Mouse (Mus musculus): ENCODE data around the gene Rpsa. TPM values are rescaled to one million over a fixed set of nuclear protein-coding genes. Genes with fewer than 3 reads are reported as not detected.
A peak's percentile ranks its signal among the peaks of the same experiment; 100 is the strongest.

Gene Rpsa
- total RNA-seq, 1 experiment from 2014 or later: 5,374 TPM

DNA sequence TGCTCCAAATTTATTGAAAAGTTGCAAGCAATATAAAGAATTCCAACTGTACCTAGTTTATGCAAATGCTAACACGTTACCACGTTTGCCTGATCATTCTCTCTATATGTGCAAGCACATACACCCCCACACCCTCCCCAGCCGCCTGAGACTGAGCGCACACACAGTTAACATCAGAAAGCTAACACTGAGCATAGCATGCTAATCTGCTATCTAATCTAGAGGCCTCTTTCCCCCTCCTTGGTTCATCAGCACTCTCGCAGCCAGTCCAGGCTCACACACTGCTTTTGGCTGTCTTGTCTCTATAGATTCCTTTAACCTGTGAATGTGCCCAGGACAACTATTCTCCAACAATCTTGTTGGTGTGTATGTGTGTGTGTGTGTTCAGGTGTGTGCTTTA lies 23.7 kb downstream of the Rpsa start:
- ATAC-seq (replicated peaks; ENCODE audit: low read depth, poor library complexity, severe bottlenecking): no peak

- no peak for ATAC-seq (replicated peaks; ENCODE audit: low read depth, poor library complexity, severe bottlenecking)
Measured at GRCm38 (mm10) chr9:120151906-120152399, 24.5 kb downstream of the Rpsa start.

GRCm38 (mm10) chr9:120158047-120158446 lies 30.6 kb downstream of the Rpsa start:
- ATAC-seq (replicated peaks; ENCODE audit: low read depth, poor library complexity, severe bottlenecking): peak; percentile 89

- no peak for ATAC-seq (replicated peaks; ENCODE audit: low read depth, poor library complexity, severe bottlenecking)
Measured at GRCm38 (mm10) chr9:120163862-120164261, 36.4 kb downstream of the Rpsa start.

GRCm38 (mm10) chr9:120167826-120168225 lies 40.3 kb downstream of the Rpsa start:
- no peak for ATAC-seq (replicated peaks; ENCODE audit: low read depth, poor library complexity, severe bottlenecking)

GRCm38 (mm10) chr9:120171295-120171694 lies 43.8 kb downstream of the Rpsa start:
- peak; percentile 83 for ATAC-seq (replicated peaks; ENCODE audit: low read depth, poor library complexity, severe bottlenecking)

- ATAC-seq (replicated peaks; ENCODE audit: low read depth, poor library complexity, severe bottlenecking): no peak
Measured at GRCm38 (mm10) chr9:120174436-120175137, 47.1 kb downstream of the Rpsa start.

DNA sequence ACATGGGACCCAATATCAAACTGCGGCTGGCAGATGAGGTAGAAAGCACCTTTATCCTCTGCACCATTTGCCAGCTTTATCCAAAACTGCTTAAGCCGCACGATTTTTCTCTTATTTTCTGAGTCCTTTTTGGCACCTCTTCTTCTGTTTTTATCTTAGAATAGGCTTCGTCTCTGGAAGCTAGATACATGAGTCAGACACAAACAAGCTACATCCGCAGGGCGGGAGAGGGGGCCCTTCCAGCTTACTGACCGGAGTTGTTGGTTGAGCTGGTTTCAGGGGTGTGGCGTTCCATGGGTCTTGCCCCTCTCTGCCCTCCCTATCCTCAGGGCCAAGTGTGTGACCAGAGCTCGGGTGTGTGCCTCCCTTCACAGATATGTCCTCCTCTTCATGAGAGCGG lies 51.3 kb downstream of the Rpsa start:
- no peak for ATAC-seq (replicated peaks; ENCODE audit: low read depth, poor library complexity, severe bottlenecking)

Other genes with a start within 250 kb of the Rpsa start
- gene Wdr48, start 232.8 kb upstream of the Rpsa start, total RNA-seq (2017): 44.2 and 46.8 TPM in 2 replicates
- gene Gorasp1, start 190.1 kb upstream of the Rpsa start, total RNA-seq (2017): 6.3 and 11.6 TPM in 2 replicates
- gene Ttc21a, start 190.1 kb upstream of the Rpsa start, total RNA-seq (2017): 0.15 and 0.46 TPM in 2 replicates
- 11.9 and 16.9 TPM in 2 replicates for gene Csrnp1, start 143.0 kb upstream of the Rpsa start, total RNA-seq (2017)
- not detected in 2 replicates for gene Xirp1, start 104.1 kb upstream of the Rpsa start, total RNA-seq (2017)
- gene Cx3cr1, start 57.8 kb upstream of the Rpsa start, total RNA-seq (2017): 7.5 and 9.4 TPM in 2 replicates
- gene Ccr8, start 35.6 kb upstream of the Rpsa start, total RNA-seq (2017): not detected in 2 replicates
- 31.2 and 41.1 TPM in 2 replicates for gene Slc25a38, start 17.3 kb upstream of the Rpsa start, total RNA-seq (2017)
- gene Mobp, start 22.0 kb downstream of the Rpsa start, total RNA-seq (2017): not detected in 2 replicates
- gene Myrip, start 173.8 kb downstream of the Rpsa start, total RNA-seq (2017): not detected in 2 replicates

Measured in common myeloid progenitor, adult 5-6 weeks (primary cell).